Mouse (Mus musculus): ENCODE results near the gene Parp8.

DNA sequence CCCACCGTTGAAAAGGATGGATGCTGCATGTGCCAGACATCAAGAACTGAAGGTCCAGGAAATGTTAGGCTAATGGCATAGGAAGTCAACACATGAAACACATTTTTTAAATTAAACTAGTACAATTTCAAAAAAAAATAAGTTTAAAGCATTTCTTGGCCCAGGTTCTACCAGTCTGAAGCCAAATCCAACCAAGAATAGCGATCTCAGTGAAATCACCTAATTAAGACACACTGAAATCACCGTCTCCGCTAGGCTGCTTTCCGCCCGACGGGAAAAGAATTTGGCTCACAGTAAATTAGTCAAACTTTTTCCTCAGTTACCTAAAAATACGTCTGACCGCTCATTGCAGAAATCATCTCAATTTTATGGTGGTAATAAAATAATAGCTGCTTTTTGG is 13.3 kb downstream of the Parp8 start:
- TF ChIP-seq CTCF (IDR thresholded peaks at IDR 0.05; ENCODE audit: borderline replicate concordance, extremely low read depth, insufficient read depth, insufficient read length) (no peak), POLR2A (IDR thresholded peaks at IDR 0.05; ENCODE audit: borderline replicate concordance, extremely low read depth, insufficient read depth, insufficient read length, poor library complexity, severe bottlenecking) (no peak)
